Mouse (Mus musculus) midbrain, embryonic 16.5 days (tissue): Measurements from ENCODE around the gene Kyat1. TPM values are rescaled to one million over a fixed set of nuclear protein-coding genes. Genes with fewer than 3 reads are reported as not detected.
"Not testable (repeated sequence)": the region's sequence is repeated elsewhere in the genome, so short reads cannot be mapped to it uniquely, and the experiment has no call there.

Experiments used
- ATAC-seq: fragments of 200-750 bp; cut with Nextera tagmentation; 2 replicates; pipeline ENCODE4 v1.8.0; 2017; ENCODE audit warnings: moderate TSS enrichment
- H3K27ac ChIP-seq: fragments of 300-500 bp; sonication (generic); 2 replicates; pipeline ENCODE4 v1.5.1; 2014; ENCODE audit warnings: mild to moderate bottlenecking, low read length, mixed read lengths
- H3K27me3 ChIP-seq: fragments of 300-500 bp; sonication (generic); 2 replicates; pipeline ENCODE4 v1.6.1; 2014; ENCODE audit warnings: low read depth, low read length, mixed read lengths; ENCODE audit not compliant: control insufficient read depth, insufficient read depth
- H3K36me3 ChIP-seq: fragments of 300-500 bp; sonication (generic); 2 replicates; pipeline ENCODE4 v1.6.1; 2014; ENCODE audit warnings: mild to moderate bottlenecking, low read length, moderate library complexity, mixed read lengths; ENCODE audit not compliant: control insufficient read depth, insufficient read depth
- H3K4me1 ChIP-seq: fragments of 300-500 bp; sonication (generic); 2 replicates; pipeline ENCODE4 v1.6.1; 2014; ENCODE audit warnings: mild to moderate bottlenecking, low read length, mixed read lengths; ENCODE audit not compliant: control insufficient read depth, insufficient read depth
- H3K4me2 ChIP-seq: fragments of 300-500 bp; sonication (generic); 2 replicates; pipeline ENCODE4 v1.6.1; 2014; ENCODE audit warnings: mild to moderate bottlenecking, low read length, mixed read lengths
- H3K4me3 ChIP-seq: fragments of 300-500 bp; sonication (generic); 2 replicates; pipeline ENCODE4 v1.5.1; 2014; ENCODE audit warnings: low read depth, mild to moderate bottlenecking, low read length, moderate library complexity, mixed read lengths
- H3K9ac ChIP-seq: fragments of 300-500 bp; sonication (generic); 2 replicates; pipeline ENCODE4 v1.6.1; 2014; ENCODE audit warnings: low read depth, low read length, mixed read lengths
- H3K9me3 ChIP-seq: fragments of 300-500 bp; sonication (generic); replicated peaks from 2 replicates; pipeline ENCODE4 v1.6.1; 2014; ENCODE audit warnings: mild to moderate bottlenecking, low read length, mixed read lengths; ENCODE audit not compliant: control insufficient read depth, poor library complexity, severe bottlenecking
- WGBS: fragments of 180-500 bp; shearing (Covaris S2); extraction: QIAGEN DNeasy Blood & Tissue Kit; methylation state at CpG from one replicate; pipeline ENCODE4 v1.1.7; 2014; 5-methylcytosine and 5-hydroxymethylcytosine counted together
- polyA plus RNA-seq: library from polyadenylated mRNA; unstranded; fragments of >200 nt; fragmentation: Nextera tagmentation; extraction: Ambion mirVana; gene quantifications from 2 replicates; pipeline ENCODE4 v1.2.1, GENCODE M21; 2015

The Kyat1 gene
- polyA plus RNA-seq, 1 experiment from 2014 or later: 15.8 TPM

GRCm38 (mm10) chr2:30171371-30171996 lies 34.2 kb downstream of the Kyat1 start, which contains the start of gene Endog:
Endog (plus strand) TSS chr2:30171493.
- peaks cover 25% of the 10 kb centered on the region for H3K36me3 ChIP-seq
- ATAC-seq: peak; percentile 98
- peak within 1 kb of the TSS; percentile 71 for H3K4me3 ChIP-seq
- under 1% methylated on average over 74 of the region's 75 CpGs for WGBS
- H3K27ac ChIP-seq: peak within 1 kb of the TSS; percentile 94
- no peaks in the 10 kb centered on the region for H3K27me3 ChIP-seq
- H3K9ac ChIP-seq: peak within 1 kb of the TSS; percentile 85
- peaks cover 15% of the 10 kb centered on the region for H3K4me1 ChIP-seq
- H3K4me2 ChIP-seq: peak within 1 kb of the TSS; percentile 94
- 0 out of 2 replicates have a peak, but pooled peaks cover 1% of the 10 kb centered on the region for H3K9me3 ChIP-seq

DNA sequence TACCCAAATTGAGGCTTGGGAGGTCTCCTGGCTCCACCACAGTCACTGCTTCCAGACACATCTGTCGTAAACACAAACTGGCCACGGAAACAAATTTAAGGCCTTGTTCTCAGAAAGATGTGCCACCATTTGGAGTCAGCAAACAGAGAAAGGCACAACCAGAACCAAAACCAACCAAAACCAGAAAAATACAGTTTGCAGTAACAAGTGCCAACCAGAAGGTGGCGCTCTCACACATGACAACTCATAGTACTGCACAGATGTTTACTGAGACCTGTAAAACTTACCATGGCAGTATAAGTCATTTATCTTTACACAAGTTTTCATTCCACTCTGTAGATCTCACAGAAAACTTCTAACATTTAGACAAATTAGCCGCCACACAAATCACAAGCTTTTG lies 39.0 kb downstream of the Kyat1 start:
- H3K9ac ChIP-seq: no peak overlapping the region
- no peaks in the 10 kb centered on the region for H3K27me3 ChIP-seq
- no peak for ATAC-seq
- no peak overlapping the region for H3K4me2 ChIP-seq
- H3K4me3 ChIP-seq: no peak overlapping the region
- peaks cover 4% of the 10 kb centered on the region; the same call in 1 of the 2 replicates for H3K4me1 ChIP-seq
- H3K36me3 ChIP-seq: no peaks in the 10 kb centered on the region
- 0 out of 2 replicates have a peak, but pooled peaks cover 2% of the 10 kb centered on the region for H3K9me3 ChIP-seq
- WGBS: 61% methylated on average over 4 of the region's 4 CpGs
- H3K27ac ChIP-seq: no peak overlapping the region

- Histone ChIP-seq H3K9me3 (0 out of 2 replicates have a peak, but pooled peaks cover 2% of the 10 kb centered on the region), H3K27ac (no peak overlapping the region), H3K4me3 (no peak overlapping the region), H3K4me2 (no peak overlapping the region), H3K27me3 (no peaks in the 10 kb centered on the region), H3K9ac (no peak overlapping the region), H3K36me3 (no peaks in the 10 kb centered on the region), H3K4me1 (no peaks in the 10 kb centered on the region)
- WGBS: 66% methylated on average over 9 of the region's 9 CpGs
- ATAC-seq: no peak
Observed at GRCm38 (mm10) chr2:30164340-30164932, 41.2 kb downstream of the Kyat1 start.

GRCm38 (mm10) chr2:30161809-30162208 lies 43.8 kb downstream of the Kyat1 start:
- Histone ChIP-seq H3K27ac (no peak overlapping the region), H3K4me3 (no peak overlapping the region), H3K9ac (no peak overlapping the region), H3K36me3 (no peaks in the 10 kb centered on the region), H3K9me3 (0 out of 2 replicates have a peak, but pooled peaks cover 2% of the 10 kb centered on the region), H3K4me1 (no peaks in the 10 kb centered on the region), H3K27me3 (no peaks in the 10 kb centered on the region), H3K4me2 (no peak overlapping the region)
- no peak for ATAC-seq

DNA sequence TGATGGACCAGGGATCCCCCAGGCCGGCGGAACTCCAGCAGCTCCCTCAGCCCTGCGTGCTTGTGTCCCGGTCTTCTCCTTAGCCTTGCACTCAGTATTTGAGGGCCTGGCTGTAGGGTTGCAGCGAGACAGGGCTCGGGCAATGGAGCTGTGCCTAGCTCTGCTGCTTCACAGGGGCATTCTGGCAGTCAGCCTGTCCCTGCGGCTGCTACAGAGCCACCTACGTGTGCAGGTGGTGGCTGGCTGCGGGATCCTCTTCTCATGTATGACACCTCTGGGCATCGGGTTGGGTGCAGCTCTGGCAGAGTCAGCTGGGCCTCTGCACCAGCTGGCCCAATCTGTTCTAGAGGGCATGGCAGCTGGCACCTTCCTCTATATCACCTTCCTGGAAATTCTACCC lies 45.8 kb downstream of the Kyat1 start:
- not testable (repeated sequence) for H3K4me3 ChIP-seq, H3K36me3 ChIP-seq, H3K4me1 ChIP-seq, ATAC-seq, H3K4me2 ChIP-seq, H3K27ac ChIP-seq, H3K9me3 ChIP-seq, H3K27me3 ChIP-seq, H3K9ac ChIP-seq
- 88% methylated on average over 6 of the region's 10 CpGs for WGBS

- Histone ChIP-seq H3K4me2 (no peak overlapping the region), H3K36me3 (peaks cover 24% of the 10 kb centered on the region), H3K27me3 (no peaks in the 10 kb centered on the region), H3K4me1 (no peaks in the 10 kb centered on the region), H3K27ac (no peak overlapping the region), H3K4me3 (no peak overlapping the region), H3K9me3 (no peaks in the 10 kb centered on the region), H3K9ac (no peak overlapping the region)
- no peak for ATAC-seq
- WGBS: 82% methylated on average over 8 of the region's 8 CpGs
Observed at GRCm38 (mm10) chr2:30152616-30153015, 53.0 kb downstream of the Kyat1 start.

GRCm38 (mm10) chr2:30151840-30152239 lies 53.8 kb downstream of the Kyat1 start:
- no peak overlapping the region for H3K27ac ChIP-seq

GRCm38 (mm10) chr2:30147466-30147865 lies 58.2 kb downstream of the Kyat1 start:
- no peak overlapping the region for H3K9ac ChIP-seq
- 93% methylated on average over 4 of the region's 4 CpGs for WGBS
- peaks cover 57% of the 10 kb centered on the region for H3K36me3 ChIP-seq
- H3K27ac ChIP-seq: no peak overlapping the region
- no peaks in the 10 kb centered on the region for H3K27me3 ChIP-seq
- H3K4me3 ChIP-seq: no peak overlapping the region
- H3K4me1 ChIP-seq: no peaks in the 10 kb centered on the region
- no peak overlapping the region for H3K4me2 ChIP-seq
- ATAC-seq: no peak
- no peaks in the 10 kb centered on the region for H3K9me3 ChIP-seq

More at GRCm38 (mm10) chr2:30151840-30152239, 53.8 kb downstream of the Kyat1 start:
- Histone ChIP-seq H3K9me3 (no peaks in the 10 kb centered on the region), H3K36me3 (peaks cover 31% of the 10 kb centered on the region), H3K9ac (no peak overlapping the region), H3K4me3 (no peak overlapping the region), H3K27me3 (no peaks in the 10 kb centered on the region), H3K4me1 (no peaks in the 10 kb centered on the region), H3K4me2 (no peak overlapping the region)
- WGBS: 91% methylated on average over 11 of the region's 11 CpGs
- ATAC-seq: no peak

- Histone ChIP-seq H3K9ac (no peak overlapping the region), H3K4me1 (no peaks in the 10 kb centered on the region), H3K4me2 (no peak overlapping the region), H3K27me3 (no peaks in the 10 kb centered on the region), H3K9me3 (no peaks in the 10 kb centered on the region), H3K36me3 (peaks cover 66% of the 10 kb centered on the region), H3K27ac (no peak overlapping the region), H3K4me3 (no peak overlapping the region)
- 95% methylated on average over 4 of the region's 4 CpGs for WGBS
- ATAC-seq: no peak
Observed at GRCm38 (mm10) chr2:30144436-30144835, 61.2 kb downstream of the Kyat1 start.
